Mouse (Mus musculus) embryonic facial prominence, embryonic 15.5 days (tissue): ENCODE results near the gene Smg7. TPM values are rescaled to one million over a fixed set of nuclear protein-coding genes. Genes with fewer than 3 reads are reported as not detected.

Experiments
- ATAC-seq: fragments of 200-750 bp; cut with Nextera tagmentation; 2 replicates; pipeline ENCODE4 v1.8.0; 2017; ENCODE audit warnings: low read depth, moderate TSS enrichment; ENCODE audit not compliant: insufficient number of reproducible peaks, low FRiP score, low TSS enrichment
- H3K27ac ChIP-seq: fragments of 300-500 bp; sonication (generic); replicated peaks from 2 replicates; pipeline ENCODE4 v1.5.1; 2015; ENCODE audit warnings: mild to moderate bottlenecking, inconsistent platforms
- H3K27me3 ChIP-seq: fragments of 300-500 bp; sonication (generic); 2 replicates; pipeline ENCODE4 v1.6.1; 2015; ENCODE audit warnings: inconsistent platforms
- H3K36me3 ChIP-seq: fragments of 300-500 bp; sonication (generic); 2 replicates; pipeline ENCODE4 v1.6.1; 2015; ENCODE audit warnings: mild to moderate bottlenecking, inconsistent platforms
- H3K4me1 ChIP-seq: fragments of 300-500 bp; sonication (generic); 2 replicates; pipeline ENCODE4 v1.6.1; 2015; ENCODE audit warnings: inconsistent platforms
- H3K4me2 ChIP-seq: fragments of 300-500 bp; sonication (generic); replicated peaks from 2 replicates; pipeline ENCODE4 v1.6.1; 2015; ENCODE audit warnings: mild to moderate bottlenecking, inconsistent platforms
- H3K4me3 ChIP-seq: fragments of 300-500 bp; sonication (generic); replicated peaks from 2 replicates; pipeline ENCODE4 v1.5.1; 2015; ENCODE audit warnings: mild to moderate bottlenecking, inconsistent platforms
- H3K9ac ChIP-seq: fragments of 300-500 bp; sonication (generic); 2 replicates; pipeline ENCODE4 v1.6.1; 2015; ENCODE audit warnings: inconsistent platforms
- H3K9me3 ChIP-seq: fragments of 300-500 bp; sonication (generic); replicated peaks from 2 replicates; pipeline ENCODE4 v1.6.1; 2016; ENCODE audit warnings: inconsistent platforms
- WGBS: fragments of 180-500 bp; shearing (Covaris S2); methylation state at CpG from one replicate; pipeline ENCODE4 v1.1.7; 2015; 5-methylcytosine and 5-hydroxymethylcytosine counted together
- polyA plus RNA-seq: library from polyadenylated mRNA; unstranded; fragments of >200 nt; fragmentation: Nextera tagmentation; extraction: Ambion mirVana; gene quantifications from 2 replicates; pipeline ENCODE4 v1.2.1, GENCODE M21; 2015

Gene Smg7
- polyA plus RNA-seq, 1 experiment from 2014 or later, result 27.0 TPM

- ATAC-seq, result no peak
- no peaks in the 10 kb centered on the region for H3K36me3 ChIP-seq
- H3K27ac ChIP-seq, result no peak overlapping the region
- H3K9ac ChIP-seq, result no peak overlapping the region
- no peak overlapping the region for H3K4me3 ChIP-seq
- WGBS, result 87% methylated on average over 6 of the region's 6 CpGs
- no peaks in the 10 kb centered on the region for H3K9me3 ChIP-seq
- peaks cover 9% of the 10 kb centered on the region; the same call in 1 of the 2 replicates for H3K4me1 ChIP-seq
- H3K27me3 ChIP-seq, result no peaks in the 10 kb centered on the region
- H3K4me2 ChIP-seq, result no peak overlapping the region
Observed at GRCm38 (mm10) chr1:152804907-152805306, 97.5 kb downstream of the Smg7 start.

- ATAC-seq, result no peak
- no peaks in the 10 kb centered on the region for H3K36me3 ChIP-seq
- H3K4me2 ChIP-seq, result no peak overlapping the region
- no peak overlapping the region for H3K4me3 ChIP-seq
- H3K27me3 ChIP-seq, result no peaks in the 10 kb centered on the region
- H3K4me1 ChIP-seq, result peaks cover 4% of the 10 kb centered on the region; the same call in 1 of the 2 replicates
- no peak overlapping the region for H3K27ac ChIP-seq
- H3K9ac ChIP-seq, result no peak overlapping the region
- H3K9me3 ChIP-seq, result no peaks in the 10 kb centered on the region
- WGBS, result 82% methylated on average over 13 of the region's 13 CpGs
Observed at GRCm38 (mm10) chr1:152800633-152801176, 101.7 kb downstream of the Smg7 start.

GRCm38 (mm10) chr1:152799897-152800296, 102.5 kb downstream of the Smg7 start, which contains the start of gene Ncf2:
TSS of gene Ncf2 (plus strand) at chr1:152800194.
- Histone ChIP-seq H3K9me3 (no peaks in the 10 kb centered on the region), H3K4me2 (no peak within 1 kb of the TSS), H3K4me3 (no peak within 1 kb of the TSS), H3K27ac (no peak within 1 kb of the TSS), H3K9ac (no peak within 1 kb of the TSS), H3K27me3 (no peaks in the 10 kb centered on the region), H3K4me1 (peaks cover 4% of the 10 kb centered on the region; the same call in 1 of the 2 replicates), H3K36me3 (no peaks in the 10 kb centered on the region)
- peak; percentile 86 for ATAC-seq
- 20% methylated on average over 2 of the region's 2 CpGs for WGBS

GRCm38 (mm10) chr1:152798125-152798524, 104.3 kb downstream of the Smg7 start:
- no peak overlapping the region for H3K27ac ChIP-seq
- H3K36me3 ChIP-seq, result no peaks in the 10 kb centered on the region
- H3K9ac ChIP-seq, result no peak overlapping the region
- no peaks in the 10 kb centered on the region for H3K9me3 ChIP-seq
- H3K27me3 ChIP-seq, result no peaks in the 10 kb centered on the region
- no peak overlapping the region for H3K4me3 ChIP-seq
- ATAC-seq, result no peak; the same call in 1 of the 2 replicates
- H3K4me1 ChIP-seq, result peaks cover 4% of the 10 kb centered on the region; the same call in 1 of the 2 replicates
- no peak overlapping the region for H3K4me2 ChIP-seq
- WGBS, result 59% methylated on average over 9 of the region's 9 CpGs

- H3K9me3 ChIP-seq, result no peaks in the 10 kb centered on the region
- peaks cover 4% of the 10 kb centered on the region; the same call in 1 of the 2 replicates for H3K4me1 ChIP-seq
- H3K9ac ChIP-seq, result no peak overlapping the region
- H3K4me2 ChIP-seq, result no peak overlapping the region
- no peaks in the 10 kb centered on the region for H3K27me3 ChIP-seq
- H3K27ac ChIP-seq, result no peak overlapping the region
- 81% methylated on average over 8 of the region's 8 CpGs for WGBS
- no peak overlapping the region for H3K4me3 ChIP-seq
- no peaks in the 10 kb centered on the region for H3K36me3 ChIP-seq
- ATAC-seq, result no peak
Observed at GRCm38 (mm10) chr1:152796683-152797263, 105.7 kb downstream of the Smg7 start.

GRCm38 (mm10) chr1:152795688-152796255, 106.7 kb downstream of the Smg7 start:
- Histone ChIP-seq H3K9ac (no peak overlapping the region), H3K4me2 (no peak overlapping the region), H3K27me3 (no peaks in the 10 kb centered on the region), H3K36me3 (no peaks in the 10 kb centered on the region), H3K4me1 (peaks cover 4% of the 10 kb centered on the region; the same call in 1 of the 2 replicates), H3K4me3 (no peak overlapping the region), H3K9me3 (no peaks in the 10 kb centered on the region), H3K27ac (no peak overlapping the region)
- 72% methylated on average over 8 of the region's 8 CpGs for WGBS
- no peak for ATAC-seq

- WGBS, result 44% methylated on average over 6 of the region's 6 CpGs
Observed at GRCm38 (mm10) chr1:152793495-152794130, 108.8 kb downstream of the Smg7 start.

GRCm38 (mm10) chr1:152792736-152793494, 109.5 kb downstream of the Smg7 start:
- Histone ChIP-seq H3K4me3 (no peak overlapping the region), H3K27ac (no peak overlapping the region), H3K4me2 (no peak overlapping the region), H3K27me3 (no peaks in the 10 kb centered on the region), H3K36me3 (no peaks in the 10 kb centered on the region), H3K4me1 (no peaks in the 10 kb centered on the region; the same call in 1 of the 2 replicates), H3K9me3 (no peaks in the 10 kb centered on the region), H3K9ac (no peak overlapping the region)
- no peak for ATAC-seq
- 27% methylated on average over 12 of the region's 12 CpGs for WGBS

More at GRCm38 (mm10) chr1:152793495-152794130, 108.8 kb downstream of the Smg7 start:
- H3K4me2 ChIP-seq, result no peak overlapping the region
- no peak overlapping the region for H3K27ac ChIP-seq
- H3K27me3 ChIP-seq, result no peaks in the 10 kb centered on the region
- H3K4me1 ChIP-seq, result no peaks in the 10 kb centered on the region; the same call in 1 of the 2 replicates
- H3K9ac ChIP-seq, result no peak overlapping the region
- H3K4me3 ChIP-seq, result no peak overlapping the region
- H3K9me3 ChIP-seq, result no peaks in the 10 kb centered on the region
- H3K36me3 ChIP-seq, result no peaks in the 10 kb centered on the region
- ATAC-seq, result no peak

- no peak overlapping the region for H3K27ac ChIP-seq
- ATAC-seq, result no peak
- WGBS, result 33% methylated on average over 4 of the region's 4 CpGs
Observed at GRCm38 (mm10) chr1:152791269-152791668, 111.2 kb downstream of the Smg7 start.

GRCm38 (mm10) chr1:152790821-152791220, 111.6 kb downstream of the Smg7 start:
- no peaks in the 10 kb centered on the region for H3K27me3 ChIP-seq
- no peak overlapping the region for H3K9ac ChIP-seq
- H3K9me3 ChIP-seq, result no peaks in the 10 kb centered on the region
- H3K36me3 ChIP-seq, result no peaks in the 10 kb centered on the region
- no peak overlapping the region for H3K4me3 ChIP-seq
- H3K27ac ChIP-seq, result no peak overlapping the region
- no peaks in the 10 kb centered on the region; the same call in 1 of the 2 replicates for H3K4me1 ChIP-seq
- no peak for ATAC-seq
- 26% methylated on average over 6 of the region's 6 CpGs for WGBS
- H3K4me2 ChIP-seq, result no peak overlapping the region

More at GRCm38 (mm10) chr1:152791269-152791668, 111.2 kb downstream of the Smg7 start:
- Histone ChIP-seq H3K4me2 (no peak overlapping the region), H3K36me3 (no peaks in the 10 kb centered on the region), H3K9ac (no peak overlapping the region), H3K9me3 (no peaks in the 10 kb centered on the region), H3K27me3 (no peaks in the 10 kb centered on the region), H3K4me1 (no peaks in the 10 kb centered on the region; the same call in 1 of the 2 replicates), H3K4me3 (no peak overlapping the region)

- Histone ChIP-seq H3K36me3 (no peaks in the 10 kb centered on the region), H3K9ac (no peak overlapping the region), H3K27me3 (no peaks in the 10 kb centered on the region), H3K4me1 (no peaks in the 10 kb centered on the region; the same call in 1 of the 2 replicates), H3K4me2 (no peak overlapping the region), H3K4me3 (no peak overlapping the region), H3K9me3 (no peaks in the 10 kb centered on the region), H3K27ac (no peak overlapping the region)
- ATAC-seq, result no peak
- WGBS, result 33% methylated on average over 12 of the region's 12 CpGs
Observed at GRCm38 (mm10) chr1:152790254-152790653, 112.2 kb downstream of the Smg7 start.
